Mouse (Mus musculus): ENCODE measurements at regions not wholly inside any gene's neighbourhood (a gene's known extent, or its start where the extent isn't known, plus 50 kb on each side); places are given as distances from the start of the nearest gene placed in this dataset.
"Not testable (repeated sequence)": the region's sequence is repeated elsewhere in the genome, so short reads cannot be mapped to it uniquely, and the experiment has no call there.

DNA sequence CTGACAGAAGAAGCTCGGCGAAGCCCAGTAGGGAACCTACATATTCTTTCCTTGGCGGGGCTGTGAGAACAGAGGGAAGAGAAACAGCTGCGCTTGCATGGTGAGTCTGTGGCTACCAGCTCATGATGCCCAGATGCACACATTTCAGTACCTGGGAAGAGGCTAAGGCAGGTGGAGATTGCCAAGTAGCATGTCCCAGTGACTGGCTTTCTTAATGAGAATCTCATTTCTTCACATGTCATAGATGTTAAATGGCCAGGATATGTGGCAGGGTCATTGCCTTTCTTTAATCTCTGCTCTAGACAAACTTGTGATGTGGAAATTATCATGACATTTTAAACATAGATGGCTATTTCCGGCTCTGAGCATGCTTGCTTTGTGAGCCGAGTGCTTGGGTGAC is 109.5 kb upstream of the Tns3 start:
- Histone ChIP-seq H3K9ac (ENCODE audit: low read depth, low read length) (no peak overlapping the region), H3K4me1 (ENCODE audit: control insufficient read depth, insufficient read depth, low read length) (0 out of 2 replicates have a peak, but pooled peaks cover 3% of the 10 kb centered on the region), H3K36me3 (ENCODE audit: control insufficient read depth, insufficient read depth, low read length) (no peaks in the 10 kb centered on the region), H3K4me2 (no peak overlapping the region), H3K4me3 (ENCODE audit: low read depth, low read length) (no peak overlapping the region), H3K27ac (ENCODE audit: low read depth, low read length) (no peak overlapping the region), H3K27me3 (ENCODE audit: control insufficient read depth, insufficient read depth, low read length) (no peaks in the 10 kb centered on the region), H3K9me3 (replicated peaks; ENCODE audit: control insufficient read depth, low read length) (no peaks in the 10 kb centered on the region)
- no peak for ATAC-seq (replicated peaks; ENCODE audit: insufficient number of reproducible peaks, low FRiP score, low TSS enrichment)
- 73% methylated on average over 6 of the region's 6 CpGs for WGBS (ENCODE audit: insufficient replicate concordance)

GRCm38 (mm10) chr11:8773260-8773659 is 108.9 kb upstream of the Tns3 start:
- Histone ChIP-seq H3K36me3 (ENCODE audit: control insufficient read depth, insufficient read depth, low read length) (no peaks in the 10 kb centered on the region), H3K9ac (ENCODE audit: low read depth, low read length) (no peak overlapping the region), H3K27me3 (ENCODE audit: control insufficient read depth, insufficient read depth, low read length) (no peaks in the 10 kb centered on the region), H3K4me3 (ENCODE audit: low read depth, low read length) (no peak overlapping the region), H3K9me3 (replicated peaks; ENCODE audit: control insufficient read depth, low read length) (no peaks in the 10 kb centered on the region), H3K27ac (ENCODE audit: low read depth, low read length) (no peak overlapping the region), H3K4me1 (ENCODE audit: control insufficient read depth, insufficient read depth, low read length) (0 out of 2 replicates have a peak, but pooled peaks cover 3% of the 10 kb centered on the region), H3K4me2 (no peak overlapping the region)
- 79% methylated on average over 11 of the region's 11 CpGs for WGBS (ENCODE audit: insufficient replicate concordance)
- ATAC-seq (replicated peaks; ENCODE audit: insufficient number of reproducible peaks, low FRiP score, low TSS enrichment): no peak

DNA sequence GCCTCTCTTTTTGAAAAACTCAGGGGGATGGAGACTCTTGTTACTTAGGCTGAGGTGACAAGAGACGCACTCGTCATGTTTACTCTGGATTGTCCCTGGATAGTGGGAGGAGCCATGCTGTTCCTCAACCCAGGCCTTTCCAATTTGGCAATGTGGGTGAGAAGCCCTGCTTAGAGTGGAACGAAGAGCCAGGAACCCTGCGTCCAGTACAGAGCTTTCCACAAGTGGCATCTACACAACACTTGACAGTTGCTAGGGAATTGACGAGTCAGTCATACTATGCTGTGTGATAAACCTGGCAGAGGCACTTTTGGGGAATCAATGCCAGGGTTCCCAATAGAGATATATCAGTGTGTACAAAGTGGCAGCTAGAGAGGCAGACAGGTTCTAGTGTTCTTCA is 108.2 kb upstream of the Tns3 start:
- H3K27me3 ChIP-seq (ENCODE audit: control insufficient read depth, insufficient read depth, low read length): no peaks in the 10 kb centered on the region
- no peak overlapping the region for H3K4me2 ChIP-seq
- no peak for ATAC-seq (replicated peaks; ENCODE audit: insufficient number of reproducible peaks, low FRiP score, low TSS enrichment)
- 44% methylated on average over 5 of the region's 5 CpGs for WGBS (ENCODE audit: insufficient replicate concordance)
- H3K36me3 ChIP-seq (ENCODE audit: control insufficient read depth, insufficient read depth, low read length): no peaks in the 10 kb centered on the region
- no peak overlapping the region for H3K27ac ChIP-seq (ENCODE audit: low read depth, low read length)
- no peaks in the 10 kb centered on the region for H3K9me3 ChIP-seq (replicated peaks; ENCODE audit: control insufficient read depth, low read length)
- no peak overlapping the region for H3K4me3 ChIP-seq (ENCODE audit: low read depth, low read length)
- 0 out of 2 replicates have a peak, but pooled peaks cover 3% of the 10 kb centered on the region for H3K4me1 ChIP-seq (ENCODE audit: control insufficient read depth, insufficient read depth, low read length)
- H3K9ac ChIP-seq (ENCODE audit: low read depth, low read length): no peak overlapping the region

DNA sequence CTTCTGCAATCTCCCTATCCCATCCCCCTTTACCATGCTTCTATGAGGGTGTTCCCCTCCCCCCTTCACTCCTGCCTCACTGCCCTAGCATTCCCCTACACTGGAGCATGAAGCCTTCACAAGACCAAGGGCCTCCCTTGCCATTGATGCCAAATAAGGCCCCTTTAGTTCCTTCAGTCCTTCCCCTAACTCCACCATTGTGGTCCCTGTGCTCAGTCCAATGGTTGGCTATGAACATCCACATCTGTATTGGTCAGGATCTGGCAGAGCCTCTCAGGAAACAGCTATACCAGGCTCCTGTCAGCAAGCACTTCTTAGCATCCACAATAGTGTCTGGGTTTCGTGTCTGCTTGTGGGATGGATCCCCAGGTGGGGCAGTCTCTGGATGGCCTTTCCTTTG is 104.4 kb upstream of the Tns3 start:
- H3K4me1 ChIP-seq (ENCODE audit: control insufficient read depth, insufficient read depth, low read length); H3K9ac ChIP-seq (ENCODE audit: low read depth, low read length); H3K27me3 ChIP-seq (ENCODE audit: control insufficient read depth, insufficient read depth, low read length); H3K4me3 ChIP-seq (ENCODE audit: low read depth, low read length); H3K27ac ChIP-seq (ENCODE audit: low read depth, low read length); H3K36me3 ChIP-seq (ENCODE audit: control insufficient read depth, insufficient read depth, low read length); H3K9me3 ChIP-seq (replicated peaks; ENCODE audit: control insufficient read depth, low read length); H3K4me2 ChIP-seq; ATAC-seq (replicated peaks; ENCODE audit: insufficient number of reproducible peaks, low FRiP score, low TSS enrichment): not testable (repeated sequence)
- 48% methylated on average over 1 of the region's 1 CpGs for WGBS (ENCODE audit: insufficient replicate concordance)

- no peaks in the 10 kb centered on the region for H3K4me1 ChIP-seq (ENCODE audit: control insufficient read depth, insufficient read depth, low read length)
- no peaks in the 10 kb centered on the region for H3K27me3 ChIP-seq (ENCODE audit: control insufficient read depth, insufficient read depth, low read length)
- H3K9me3 ChIP-seq (replicated peaks; ENCODE audit: control insufficient read depth, low read length): no peaks in the 10 kb centered on the region
- H3K27ac ChIP-seq (ENCODE audit: low read depth, low read length): no peak overlapping the region
- no peak for ATAC-seq (replicated peaks; ENCODE audit: insufficient number of reproducible peaks, low FRiP score, low TSS enrichment)
- no peak overlapping the region for H3K9ac ChIP-seq (ENCODE audit: low read depth, low read length)
- H3K36me3 ChIP-seq (ENCODE audit: control insufficient read depth, insufficient read depth, low read length): no peaks in the 10 kb centered on the region
- 77% methylated on average over 1 of the region's 1 CpGs for WGBS (ENCODE audit: insufficient replicate concordance)
- no peak overlapping the region for H3K4me2 ChIP-seq
- no peak overlapping the region for H3K4me3 ChIP-seq (ENCODE audit: low read depth, low read length)
Observed at GRCm38 (mm10) chr11:8765541-8765885, 101.2 kb upstream of the Tns3 start.

- H3K9me3 ChIP-seq (replicated peaks; ENCODE audit: control insufficient read depth, low read length): no peaks in the 10 kb centered on the region
- H3K36me3 ChIP-seq (ENCODE audit: control insufficient read depth, insufficient read depth, low read length): no peaks in the 10 kb centered on the region
- no peaks in the 10 kb centered on the region for H3K4me1 ChIP-seq (ENCODE audit: control insufficient read depth, insufficient read depth, low read length)
- 77% methylated on average over 2 of the region's 2 CpGs for WGBS (ENCODE audit: insufficient replicate concordance)
- ATAC-seq (replicated peaks; ENCODE audit: insufficient number of reproducible peaks, low FRiP score, low TSS enrichment): no peak
- no peaks in the 10 kb centered on the region for H3K27me3 ChIP-seq (ENCODE audit: control insufficient read depth, insufficient read depth, low read length)
- H3K9ac ChIP-seq (ENCODE audit: low read depth, low read length): no peak overlapping the region
- no peak overlapping the region for H3K27ac ChIP-seq (ENCODE audit: low read depth, low read length)
- no peak overlapping the region for H3K4me3 ChIP-seq (ENCODE audit: low read depth, low read length)
- H3K4me2 ChIP-seq: no peak overlapping the region
Observed at GRCm38 (mm10) chr11:8764861-8765540, 100.7 kb upstream of the Tns3 start.

- Histone ChIP-seq H3K4me2 (no peak overlapping the region), H3K4me1 (ENCODE audit: control insufficient read depth, insufficient read depth, low read length) (no peaks in the 10 kb centered on the region), H3K9me3 (replicated peaks; ENCODE audit: control insufficient read depth, low read length) (no peaks in the 10 kb centered on the region), H3K36me3 (ENCODE audit: control insufficient read depth, insufficient read depth, low read length) (no peaks in the 10 kb centered on the region), H3K27ac (ENCODE audit: low read depth, low read length) (no peak overlapping the region), H3K4me3 (ENCODE audit: low read depth, low read length) (no peak overlapping the region), H3K9ac (ENCODE audit: low read depth, low read length) (no peak overlapping the region), H3K27me3 (ENCODE audit: control insufficient read depth, insufficient read depth, low read length) (no peaks in the 10 kb centered on the region)
- WGBS (ENCODE audit: insufficient replicate concordance): 61% methylated on average over 7 of the region's 7 CpGs
- ATAC-seq (replicated peaks; ENCODE audit: insufficient number of reproducible peaks, low FRiP score, low TSS enrichment): no peak
Observed at GRCm38 (mm10) chr11:8763448-8763847, 99.1 kb upstream of the Tns3 start.

- 75% methylated on average over 2 of the region's 2 CpGs for WGBS (ENCODE audit: insufficient replicate concordance)
- Histone ChIP-seq H3K9me3 (replicated peaks; ENCODE audit: control insufficient read depth, low read length) (no peaks in the 10 kb centered on the region), H3K27ac (ENCODE audit: low read depth, low read length) (no peak overlapping the region), H3K27me3 (ENCODE audit: control insufficient read depth, insufficient read depth, low read length) (no peaks in the 10 kb centered on the region), H3K4me1 (ENCODE audit: control insufficient read depth, insufficient read depth, low read length) (no peaks in the 10 kb centered on the region), H3K4me2 (no peak overlapping the region), H3K9ac (ENCODE audit: low read depth, low read length) (no peak overlapping the region), H3K4me3 (ENCODE audit: low read depth, low read length) (no peak overlapping the region), H3K36me3 (ENCODE audit: control insufficient read depth, insufficient read depth, low read length) (no peaks in the 10 kb centered on the region)
- ATAC-seq (replicated peaks; ENCODE audit: insufficient number of reproducible peaks, low FRiP score, low TSS enrichment): no peak
Observed at GRCm38 (mm10) chr11:8762133-8762532, 97.8 kb upstream of the Tns3 start.

GRCm38 (mm10) chr11:8761626-8762025 is 97.3 kb upstream of the Tns3 start:
- no peak overlapping the region for H3K9ac ChIP-seq (ENCODE audit: low read depth, low read length)
- H3K4me1 ChIP-seq (ENCODE audit: control insufficient read depth, insufficient read depth, low read length): no peaks in the 10 kb centered on the region
- no peak for ATAC-seq (replicated peaks; ENCODE audit: insufficient number of reproducible peaks, low FRiP score, low TSS enrichment)
- H3K9me3 ChIP-seq (replicated peaks; ENCODE audit: control insufficient read depth, low read length): no peaks in the 10 kb centered on the region
- no peaks in the 10 kb centered on the region for H3K27me3 ChIP-seq (ENCODE audit: control insufficient read depth, insufficient read depth, low read length)
- H3K27ac ChIP-seq (ENCODE audit: low read depth, low read length): no peak overlapping the region
- H3K36me3 ChIP-seq (ENCODE audit: control insufficient read depth, insufficient read depth, low read length): no peaks in the 10 kb centered on the region
- no peak overlapping the region for H3K4me2 ChIP-seq
- H3K4me3 ChIP-seq (ENCODE audit: low read depth, low read length): no peak overlapping the region
